Mouse (Mus musculus): ENCODE results near the gene Mcm2. TPM values are rescaled to one million over a fixed set of nuclear protein-coding genes. Genes with fewer than 3 reads are reported as not detected.

Gene Mcm2
- polyA plus RNA-seq, 1 experiment from 2014 or later: 24.2 TPM

DNA sequence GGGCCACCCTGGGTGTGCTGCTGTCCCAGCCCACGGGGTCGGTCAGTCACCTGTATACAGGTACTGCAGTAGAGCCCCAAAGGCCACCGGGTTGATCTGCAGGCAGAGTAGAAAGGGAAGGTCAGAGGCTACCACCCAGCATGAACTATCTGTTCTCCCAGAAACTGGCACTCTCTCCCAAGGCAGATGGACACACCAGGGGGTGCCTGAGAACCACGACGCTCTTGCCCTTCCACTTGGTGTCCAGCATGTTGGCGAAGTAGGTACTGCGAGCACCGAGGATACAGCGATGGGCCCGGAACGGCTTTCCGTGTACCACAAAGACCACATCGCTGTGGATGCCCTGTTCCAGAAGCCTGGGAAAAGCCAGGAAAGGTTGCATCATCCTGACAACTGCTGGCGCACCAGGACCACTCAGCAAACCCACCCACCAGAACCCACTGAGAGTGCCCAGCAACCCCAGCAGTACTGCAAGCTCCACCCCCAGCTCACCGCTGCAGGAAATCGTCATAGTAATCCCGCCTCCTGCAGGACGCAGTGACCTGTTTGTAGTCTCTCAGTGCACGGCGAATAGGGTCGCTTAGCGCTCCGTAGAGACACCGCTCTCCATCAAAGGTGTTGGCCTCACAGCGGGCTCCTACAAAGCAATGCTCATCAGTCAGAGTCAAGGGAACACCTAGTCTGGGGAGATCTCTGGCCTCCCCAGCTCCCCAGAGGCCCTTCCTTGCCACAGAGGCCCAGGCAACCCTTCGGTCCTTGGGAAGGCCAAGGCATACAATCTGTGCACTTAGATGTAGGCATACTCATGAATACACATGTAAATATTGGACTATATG, 59.2 kb downstream of the Mcm2 start:
- peaks cover 4% of the 10 kb centered on the region; the same call in 1 of the 2 replicates for H3K4me1 ChIP-seq (replicated peaks; ENCODE audit: control insufficient read depth, insufficient read depth)
- no peak overlapping the region for H3K4me3 ChIP-seq (ENCODE audit: low read depth, low read length)
- H3K36me3 ChIP-seq (ENCODE audit: control insufficient read depth, insufficient read depth, low read length): peaks cover 9% of the 10 kb centered on the region; the same call in 1 of the 2 replicates
- no peak overlapping the region for H3K27ac ChIP-seq (replicated peaks)
- TF ChIP-seq EP300 (optimal IDR thresholded peaks at IDR 0.05) (no peak), CTCF (IDR thresholded peaks at IDR 0.05; ENCODE audit: low read depth) (no peak)
- DNase-seq (ENCODE audit: low spot score) (no peak), ATAC-seq (ENCODE audit: low FRiP score, low TSS enrichment) (no peak)
- 86% methylated on average over 26 of the region's 26 CpGs for WGBS
- H3K9ac ChIP-seq (ENCODE audit: low read length): no peak overlapping the region
- no peak overlapping the region for H3K4me2 ChIP-seq (replicated peaks; ENCODE audit: low read depth)
- no peaks in the 10 kb centered on the region for H3K9me3 ChIP-seq (ENCODE audit: control insufficient read depth, low read length)
- no peaks in the 10 kb centered on the region for H3K27me3 ChIP-seq (ENCODE audit: control insufficient read depth, insufficient read depth, low read length)

DNA sequence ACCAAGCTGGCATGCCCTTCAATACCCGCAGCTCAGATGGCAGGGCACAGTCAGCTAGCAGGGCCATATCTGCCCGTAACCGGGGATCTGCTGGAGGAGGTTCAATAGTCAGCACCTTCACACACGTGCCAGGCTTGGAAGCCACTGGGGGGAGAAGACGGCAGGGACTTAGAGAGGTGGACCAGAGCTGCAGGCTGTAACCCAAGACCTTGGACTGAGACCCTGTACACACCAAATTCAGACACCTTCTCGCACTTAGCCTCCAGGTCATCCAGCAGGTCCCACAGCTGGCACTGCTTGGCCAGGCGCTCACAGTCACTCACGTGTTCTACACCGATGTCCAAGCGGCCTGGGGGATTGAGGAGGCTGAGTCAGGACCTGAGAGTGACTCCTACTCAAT, 60.0 kb downstream of the Mcm2 start:
- no peak overlapping the region for H3K4me2 ChIP-seq (replicated peaks; ENCODE audit: low read depth)
- H3K9ac ChIP-seq (ENCODE audit: low read length): no peak overlapping the region
- H3K4me1 ChIP-seq (replicated peaks; ENCODE audit: control insufficient read depth, insufficient read depth): peaks cover 4% of the 10 kb centered on the region; the same call in 1 of the 2 replicates
- H3K36me3 ChIP-seq (ENCODE audit: control insufficient read depth, insufficient read depth, low read length): peaks cover 9% of the 10 kb centered on the region; the same call in 1 of the 2 replicates
- 95% methylated on average over 10 of the region's 10 CpGs for WGBS
- ATAC-seq (ENCODE audit: low FRiP score, low TSS enrichment) (no peak), DNase-seq (ENCODE audit: low spot score) (no peak)
- no peaks in the 10 kb centered on the region for H3K27me3 ChIP-seq (ENCODE audit: control insufficient read depth, insufficient read depth, low read length)
- H3K9me3 ChIP-seq (ENCODE audit: control insufficient read depth, low read length): no peaks in the 10 kb centered on the region
- TF ChIP-seq CTCF (IDR thresholded peaks at IDR 0.05; ENCODE audit: low read depth) (no peak), EP300 (optimal IDR thresholded peaks at IDR 0.05) (no peak)
- H3K27ac ChIP-seq (replicated peaks): no peak overlapping the region
- H3K4me3 ChIP-seq (ENCODE audit: low read depth, low read length): no peak overlapping the region

DNA sequence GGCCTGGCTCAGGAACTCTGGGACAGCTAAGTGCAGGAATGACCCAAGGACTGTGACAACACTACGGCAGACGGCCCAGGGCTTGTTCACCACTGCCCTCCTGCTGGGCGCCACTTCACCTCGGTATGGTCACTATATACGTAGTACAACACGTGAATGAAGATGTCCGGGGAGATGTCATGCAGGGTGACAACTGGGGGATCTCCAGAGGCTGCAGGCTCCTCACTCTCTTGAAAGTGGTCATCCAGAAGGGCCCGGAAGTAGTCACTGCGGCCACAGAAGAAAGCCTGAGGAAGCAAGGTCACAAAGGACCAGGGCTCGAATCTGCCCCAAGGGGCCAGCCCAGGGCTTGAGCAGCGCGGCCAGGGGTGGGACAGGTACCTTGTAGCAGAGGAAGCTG, 60.6 kb downstream of the Mcm2 start:
- Histone ChIP-seq H3K9ac (ENCODE audit: low read length) (no peak overlapping the region), H3K36me3 (ENCODE audit: control insufficient read depth, insufficient read depth, low read length) (peaks cover 9% of the 10 kb centered on the region; the same call in 1 of the 2 replicates), H3K9me3 (ENCODE audit: control insufficient read depth, low read length) (no peaks in the 10 kb centered on the region), H3K4me2 (replicated peaks; ENCODE audit: low read depth) (no peak overlapping the region), H3K4me3 (ENCODE audit: low read depth, low read length) (no peak overlapping the region), H3K27me3 (ENCODE audit: control insufficient read depth, insufficient read depth, low read length) (no peaks in the 10 kb centered on the region), H3K27ac (replicated peaks) (no peak overlapping the region), H3K4me1 (replicated peaks; ENCODE audit: control insufficient read depth, insufficient read depth) (peaks cover 4% of the 10 kb centered on the region; the same call in 1 of the 2 replicates)
- WGBS: 96% methylated on average over 12 of the region's 12 CpGs
- no peak for TF ChIP-seq CTCF (IDR thresholded peaks at IDR 0.05; ENCODE audit: low read depth)
- TF ChIP-seq EP300 (optimal IDR thresholded peaks at IDR 0.05): no peak
- DNase-seq (ENCODE audit: low spot score): no peak
- no peak for ATAC-seq (ENCODE audit: low FRiP score, low TSS enrichment)

DNA sequence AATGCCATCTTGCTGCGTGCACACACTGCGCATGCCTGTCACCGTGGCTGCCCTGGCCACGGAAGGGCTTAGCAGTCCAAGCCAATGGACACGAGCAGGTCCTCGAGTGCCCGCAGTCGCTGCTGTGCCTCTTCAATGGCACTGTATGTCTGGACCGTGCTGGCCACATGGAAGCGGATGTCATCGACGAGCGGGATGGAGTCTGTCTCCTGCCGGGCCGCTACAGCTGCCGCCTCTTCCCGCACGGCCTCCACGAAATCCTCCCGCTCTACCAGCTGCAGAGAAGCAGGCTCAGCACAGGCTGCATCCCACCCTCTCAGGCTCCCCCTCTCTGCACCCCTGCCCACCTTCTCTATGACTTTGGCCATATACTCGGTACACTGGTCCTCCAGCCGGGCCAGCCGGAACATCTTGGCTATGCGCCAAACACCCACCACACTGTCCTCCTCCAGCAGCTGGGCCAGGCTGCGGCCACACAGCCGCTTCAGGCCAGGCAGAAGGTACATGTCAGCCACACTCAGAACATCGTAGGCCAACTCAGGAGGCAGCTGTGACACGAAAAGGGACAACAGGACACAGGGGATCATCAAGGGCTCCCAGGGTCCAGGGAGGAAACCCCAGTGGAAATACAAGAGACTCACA, 62.3 kb downstream of the Mcm2 start:
- no peak for TF ChIP-seq EP300 (optimal IDR thresholded peaks at IDR 0.05)
- TF ChIP-seq CTCF (IDR thresholded peaks at IDR 0.05; ENCODE audit: low read depth): no peak
- DNase-seq (ENCODE audit: low spot score) (no peak), ATAC-seq (ENCODE audit: low FRiP score, low TSS enrichment) (no peak)
- Histone ChIP-seq H3K27me3 (ENCODE audit: control insufficient read depth, insufficient read depth, low read length) (no peaks in the 10 kb centered on the region), H3K4me2 (replicated peaks; ENCODE audit: low read depth) (no peak overlapping the region), H3K9ac (ENCODE audit: low read length) (no peak overlapping the region), H3K4me3 (ENCODE audit: low read depth, low read length) (no peak overlapping the region), H3K4me1 (replicated peaks; ENCODE audit: control insufficient read depth, insufficient read depth) (peaks cover 4% of the 10 kb centered on the region; the same call in 1 of the 2 replicates), H3K27ac (replicated peaks) (no peak overlapping the region), H3K9me3 (ENCODE audit: control insufficient read depth, low read length) (no peaks in the 10 kb centered on the region), H3K36me3 (ENCODE audit: control insufficient read depth, insufficient read depth, low read length) (peaks cover 9% of the 10 kb centered on the region; the same call in 1 of the 2 replicates)
- WGBS: 87% methylated on average over 28 of the region's 28 CpGs

DNA sequence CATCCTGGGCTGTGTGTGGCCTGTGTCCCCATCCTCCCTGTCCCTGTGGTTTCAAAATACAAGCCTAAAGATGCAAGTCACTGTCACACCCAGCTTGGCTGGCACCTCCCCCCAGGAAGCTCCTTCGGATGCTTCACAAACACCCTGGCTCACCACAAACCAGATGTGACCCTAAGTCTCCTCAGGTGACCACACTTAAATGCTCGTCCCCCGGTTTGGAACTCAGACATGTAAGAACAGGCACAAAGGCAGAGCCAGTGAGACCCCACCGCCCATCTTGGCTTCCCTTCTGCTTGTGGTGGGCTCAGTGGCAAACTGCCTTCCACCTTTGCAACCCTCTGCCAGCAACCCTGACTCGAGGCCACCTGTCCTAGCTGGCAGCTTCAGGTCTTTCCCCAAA, 63.5 kb downstream of the Mcm2 start:
- DNase-seq (ENCODE audit: low spot score) (no peak), ATAC-seq (ENCODE audit: low FRiP score, low TSS enrichment) (no peak)
- Histone ChIP-seq H3K36me3 (ENCODE audit: control insufficient read depth, insufficient read depth, low read length) (peaks cover 9% of the 10 kb centered on the region; the same call in 1 of the 2 replicates), H3K27ac (replicated peaks) (no peak overlapping the region), H3K4me3 (ENCODE audit: low read depth, low read length) (no peak overlapping the region), H3K4me2 (replicated peaks; ENCODE audit: low read depth) (no peak overlapping the region), H3K27me3 (ENCODE audit: control insufficient read depth, insufficient read depth, low read length) (no peaks in the 10 kb centered on the region), H3K9me3 (ENCODE audit: control insufficient read depth, low read length) (no peaks in the 10 kb centered on the region), H3K4me1 (replicated peaks; ENCODE audit: control insufficient read depth, insufficient read depth) (no peaks in the 10 kb centered on the region), H3K9ac (ENCODE audit: low read length) (no peak overlapping the region)
- WGBS: 72% methylated on average over 5 of the region's 5 CpGs
- TF ChIP-seq CTCF (IDR thresholded peaks at IDR 0.05; ENCODE audit: low read depth): no peak
- no peak for TF ChIP-seq EP300 (optimal IDR thresholded peaks at IDR 0.05)

Other genes with a start within 250 kb of the Mcm2 start
- 117 and 127 TPM in 2 replicates for gene Mgll, start 174.4 kb downstream of the Mcm2 start, polyA plus RNA-seq (2015; fragmentation: Nextera tagmentation; extraction: Ambion mirVana)
- 25.1 and 26.1 TPM in 2 replicates for gene Abtb1, start 56.8 kb downstream of the Mcm2 start, polyA plus RNA-seq (2015; fragmentation: Nextera tagmentation; extraction: Ambion mirVana)
- 31.4 and 38.5 TPM in 2 replicates for gene Podxl2, start 23.7 kb downstream of the Mcm2 start, polyA plus RNA-seq (2015; fragmentation: Nextera tagmentation; extraction: Ambion mirVana)
- gene Tpra1, start 3.5 kb upstream of the Mcm2 start, polyA plus RNA-seq (2015; fragmentation: Nextera tagmentation; extraction: Ambion mirVana): 39.8 and 42.8 TPM in 2 replicates

Data from stomach, postnatal 0 days (tissue).